Mouse (Mus musculus): Measurements from ENCODE around the gene Cog8. TPM values are rescaled to one million over a fixed set of nuclear protein-coding genes. Genes with fewer than 3 reads are reported as not detected.

Gene Cog8
- 37.9 and 38.7 TPM in 2 replicates for polyA plus RNA-seq (2014; fragmentation: Nextera tagmentation; extraction: Ambion mirVana)

DNA sequence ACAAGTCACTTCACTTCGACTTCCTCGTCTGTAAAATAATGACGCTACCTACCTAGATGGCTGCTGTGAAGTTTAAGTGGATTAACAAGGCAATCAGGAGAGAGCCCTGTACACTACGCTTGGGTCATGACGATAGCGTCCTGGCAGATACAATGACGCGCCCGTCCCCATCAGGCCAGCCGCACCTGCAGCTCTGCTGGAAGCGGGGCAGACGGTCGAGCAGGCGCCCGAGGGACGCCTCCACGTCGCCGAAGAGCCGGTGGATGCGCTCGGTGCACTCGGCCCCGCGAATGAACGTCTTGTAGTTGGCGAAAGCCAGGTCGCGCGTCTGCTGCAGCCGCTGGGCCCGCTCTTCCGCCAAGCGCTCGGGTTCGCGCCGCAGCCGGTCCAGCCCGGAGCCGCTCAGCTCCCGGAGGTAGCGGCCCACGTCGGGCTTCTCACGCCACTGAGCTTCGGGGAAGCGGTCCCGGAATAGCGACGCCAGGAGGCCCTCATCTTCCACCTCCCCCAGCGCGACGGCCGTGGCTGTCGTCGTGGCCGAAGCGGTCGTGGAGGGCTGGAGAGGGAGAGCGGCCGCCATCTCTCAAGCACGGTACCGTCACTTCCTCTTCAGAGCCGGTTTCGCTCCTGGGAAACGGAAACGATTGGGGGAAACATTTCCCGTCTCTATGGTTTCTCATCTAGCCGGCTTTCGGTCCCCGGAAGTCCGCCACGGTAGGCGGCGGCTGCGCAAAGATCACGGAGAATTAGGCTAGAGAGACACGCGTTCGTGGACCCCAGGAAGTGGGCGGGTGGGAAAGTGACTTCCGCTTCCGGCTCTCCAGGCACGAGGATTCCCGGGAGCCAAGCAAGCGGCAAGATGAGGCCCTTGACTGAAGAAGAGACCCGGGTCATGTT lies at the start of gene Cog8, which contains the start of gene Nip7:
Cog8 (minus strand) TSS at position 614 of the 897 bp plus-strand sequence.
Nip7 (plus strand) TSS at position 802 of the 897 bp plus-strand sequence.
- H3K4me2 ChIP-seq (ENCODE audit: low read length): peak within 1 kb of the TSS; percentile 96
- under 1% methylated on average over 88 of the region's 88 CpGs for WGBS
- peak; percentile 90 for ATAC-seq (replicated peaks; ENCODE audit: low FRiP score, low TSS enrichment, low read depth)
- peak within 1 kb of the TSS; percentile 90 for H3K4me3 ChIP-seq (ENCODE audit: low read depth, low read length)
- H3K27ac ChIP-seq (ENCODE audit: low read depth): peak within 1 kb of the TSS; percentile 62
- peaks cover 15% of the 10 kb centered on the region; the same call in 1 of the 2 replicates for H3K4me1 ChIP-seq (replicated peaks; ENCODE audit: control insufficient read depth, insufficient read depth, low read length)
- H3K9ac ChIP-seq (ENCODE audit: low read length): peak within 1 kb of the TSS; percentile 76
- H3K36me3 ChIP-seq (ENCODE audit: control insufficient read depth, insufficient read depth, low read length): peaks cover 56% of the 10 kb centered on the region
- H3K9me3 ChIP-seq (ENCODE audit: control insufficient read depth, low read length): no peaks in the 10 kb centered on the region
- H3K27me3 ChIP-seq (replicated peaks; ENCODE audit: control insufficient read depth, insufficient read depth, low read length): no peaks in the 10 kb centered on the region
- DNase-seq (ENCODE audit: low spot score): peak; percentile 95

DNA sequence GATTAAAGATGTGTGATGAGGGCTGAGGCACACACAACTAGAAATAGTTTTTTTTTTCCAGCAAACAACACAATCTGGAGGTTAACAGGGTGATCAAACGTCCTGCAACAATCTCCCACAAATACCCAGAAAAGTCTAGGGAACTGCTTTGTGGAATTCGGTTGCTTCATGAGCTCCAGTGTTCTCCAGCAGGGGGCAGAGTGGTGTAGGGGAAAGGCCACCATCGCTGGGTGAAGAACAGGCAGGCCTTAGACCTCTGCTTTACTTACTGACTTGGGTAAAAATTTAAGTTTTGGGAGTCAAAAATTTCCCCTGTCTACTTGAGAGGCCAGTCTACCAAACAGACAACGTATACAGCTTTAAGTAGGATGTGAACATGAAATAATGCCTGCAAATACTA lies 48.1 kb upstream of the Cog8 start:
- Histone ChIP-seq H3K9ac (ENCODE audit: low read length) (no peak overlapping the region), H3K27ac (ENCODE audit: low read depth) (no peak overlapping the region), H3K36me3 (ENCODE audit: control insufficient read depth, insufficient read depth, low read length) (no peaks in the 10 kb centered on the region), H3K4me2 (ENCODE audit: low read length) (no peak overlapping the region), H3K4me3 (ENCODE audit: low read depth, low read length) (no peak overlapping the region), H3K4me1 (replicated peaks; ENCODE audit: control insufficient read depth, insufficient read depth, low read length) (no peaks in the 10 kb centered on the region), H3K9me3 (ENCODE audit: control insufficient read depth, low read length) (no peaks in the 10 kb centered on the region), H3K27me3 (replicated peaks; ENCODE audit: control insufficient read depth, insufficient read depth, low read length) (no peaks in the 10 kb centered on the region)
- ATAC-seq (replicated peaks; ENCODE audit: low FRiP score, low TSS enrichment, low read depth) (no peak), DNase-seq (ENCODE audit: low spot score) (peak; percentile 93)
- 13% methylated on average over 4 of the region's 4 CpGs for WGBS

GRCm38 (mm10) chr8:107100635-107101034 lies 44.1 kb upstream of the Cog8 start:
- Histone ChIP-seq H3K9me3 (ENCODE audit: control insufficient read depth, low read length) (no peaks in the 10 kb centered on the region), H3K4me1 (replicated peaks; ENCODE audit: control insufficient read depth, insufficient read depth, low read length) (no peaks in the 10 kb centered on the region), H3K9ac (ENCODE audit: low read length) (no peak overlapping the region), H3K27ac (ENCODE audit: low read depth) (no peak overlapping the region), H3K27me3 (replicated peaks; ENCODE audit: control insufficient read depth, insufficient read depth, low read length) (no peaks in the 10 kb centered on the region), H3K36me3 (ENCODE audit: control insufficient read depth, insufficient read depth, low read length) (no peaks in the 10 kb centered on the region), H3K4me2 (ENCODE audit: low read length) (no peak overlapping the region), H3K4me3 (ENCODE audit: low read depth, low read length) (no peak overlapping the region)
- DNase-seq (ENCODE audit: low spot score) (no peak), ATAC-seq (replicated peaks; ENCODE audit: low FRiP score, low TSS enrichment, low read depth) (no peak)
- 75% methylated on average over 2 of the region's 2 CpGs for WGBS

DNA sequence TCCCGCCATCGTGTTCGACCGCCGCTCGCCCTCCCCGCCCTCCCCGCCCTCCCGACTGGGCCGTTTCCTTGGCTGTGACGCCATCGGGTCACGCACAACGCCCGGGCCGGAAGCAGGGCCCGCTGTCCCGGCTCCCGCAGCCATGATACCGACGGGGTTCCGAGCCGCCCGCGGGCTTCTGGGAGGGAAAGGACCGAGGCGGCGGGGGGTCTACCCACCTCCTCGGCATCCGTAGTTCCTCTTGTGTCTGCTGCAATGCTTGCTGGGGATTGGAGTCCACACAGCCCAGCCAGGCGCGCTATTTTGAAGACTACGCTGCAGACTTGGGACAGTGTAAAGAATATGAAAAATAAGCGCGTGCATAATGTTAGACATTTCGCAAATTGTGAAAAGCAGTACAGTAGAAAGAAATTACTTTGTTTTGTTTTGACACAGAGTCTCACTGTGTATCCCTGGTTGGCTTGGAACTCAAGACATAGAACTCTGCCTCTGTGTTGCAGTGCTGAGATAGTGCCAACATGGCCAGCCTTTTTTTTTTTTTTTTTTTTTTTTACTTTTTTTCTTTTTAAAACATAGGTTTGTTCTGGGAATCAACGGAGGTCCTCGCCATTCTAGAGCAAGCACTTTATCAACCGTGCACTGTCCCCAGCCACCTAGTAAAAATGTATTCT lies 40.0 kb upstream of the Cog8 start, which contains the start of gene Terf2:
Terf2 (minus strand) TSS at position 182 of the 671 bp plus-strand sequence.
- WGBS: 3% methylated on average over 34 of the region's 39 CpGs

GRCm38 (mm10) chr8:107095717-107096365 lies 39.4 kb upstream of the Cog8 start:
- no peaks in the 10 kb centered on the region for H3K9me3 ChIP-seq (ENCODE audit: control insufficient read depth, low read length)
- no peaks in the 10 kb centered on the region for H3K27me3 ChIP-seq (replicated peaks; ENCODE audit: control insufficient read depth, insufficient read depth, low read length)
- H3K4me3 ChIP-seq (ENCODE audit: low read depth, low read length): peak overlapping the region; percentile 87
- peak overlapping the region; percentile 77 for H3K4me2 ChIP-seq (ENCODE audit: low read length)
- WGBS: under 1% methylated on average over 52 of the region's 53 CpGs
- DNase-seq (ENCODE audit: low spot score) (no peak), ATAC-seq (replicated peaks; ENCODE audit: low FRiP score, low TSS enrichment, low read depth) (peak; percentile 78)
- peak overlapping the region; percentile 89 for H3K9ac ChIP-seq (ENCODE audit: low read length)
- peaks cover 37% of the 10 kb centered on the region for H3K36me3 ChIP-seq (ENCODE audit: control insufficient read depth, insufficient read depth, low read length)
- peaks cover 14% of the 10 kb centered on the region for H3K4me1 ChIP-seq (replicated peaks; ENCODE audit: control insufficient read depth, insufficient read depth, low read length)
- H3K27ac ChIP-seq (ENCODE audit: low read depth): peak overlapping the region; percentile 90

More for the DNA sequence above, 40.0 kb upstream of the Cog8 start, which contains the start of gene Terf2:
- DNase-seq (ENCODE audit: low spot score) (peak; percentile 96), ATAC-seq (replicated peaks; ENCODE audit: low FRiP score, low TSS enrichment, low read depth) (peak; percentile 95)
- H3K4me2 ChIP-seq (ENCODE audit: low read length): peak within 1 kb of the TSS; percentile 77
- peak within 1 kb of the TSS; percentile 90 for H3K27ac ChIP-seq (ENCODE audit: low read depth)
- peaks cover 30% of the 10 kb centered on the region for H3K36me3 ChIP-seq (ENCODE audit: control insufficient read depth, insufficient read depth, low read length)
- no peaks in the 10 kb centered on the region for H3K9me3 ChIP-seq (ENCODE audit: control insufficient read depth, low read length)
- peak within 1 kb of the TSS; percentile 87 for H3K4me3 ChIP-seq (ENCODE audit: low read depth, low read length)
- peak within 1 kb of the TSS; percentile 89 for H3K9ac ChIP-seq (ENCODE audit: low read length)
- no peaks in the 10 kb centered on the region for H3K27me3 ChIP-seq (replicated peaks; ENCODE audit: control insufficient read depth, insufficient read depth, low read length)
- H3K4me1 ChIP-seq (replicated peaks; ENCODE audit: control insufficient read depth, insufficient read depth, low read length): peaks cover 14% of the 10 kb centered on the region

DNA sequence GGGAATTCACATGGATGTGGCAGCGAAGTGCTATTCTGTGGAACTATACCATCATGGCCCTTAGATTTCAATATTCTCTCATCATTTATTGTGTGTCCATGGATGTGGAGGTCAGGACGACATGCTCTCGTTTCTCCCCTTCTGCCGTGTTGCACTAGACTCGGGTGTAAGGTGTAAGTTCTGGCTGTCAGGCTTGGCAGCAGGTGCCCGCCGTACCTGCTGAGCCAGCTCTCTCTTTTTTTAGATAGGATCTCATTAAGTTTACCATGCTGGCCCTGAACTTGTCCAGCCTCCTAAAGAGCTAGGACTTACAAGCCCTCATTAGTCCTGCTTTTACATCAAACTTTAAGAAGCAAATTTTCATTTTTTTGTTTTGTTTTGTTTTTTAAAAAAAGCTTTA lies 34.0 kb upstream of the Cog8 start:
- Histone ChIP-seq H3K4me1 (replicated peaks; ENCODE audit: control insufficient read depth, insufficient read depth, low read length) (peaks cover 14% of the 10 kb centered on the region), H3K9ac (ENCODE audit: low read length) (no peak overlapping the region), H3K27me3 (replicated peaks; ENCODE audit: control insufficient read depth, insufficient read depth, low read length) (no peaks in the 10 kb centered on the region), H3K36me3 (ENCODE audit: control insufficient read depth, insufficient read depth, low read length) (peaks cover 71% of the 10 kb centered on the region), H3K27ac (ENCODE audit: low read depth) (no peak overlapping the region), H3K4me3 (ENCODE audit: low read depth, low read length) (no peak overlapping the region), H3K4me2 (ENCODE audit: low read length) (no peak overlapping the region), H3K9me3 (ENCODE audit: control insufficient read depth, low read length) (no peaks in the 10 kb centered on the region)
- DNase-seq (ENCODE audit: low spot score) (no peak), ATAC-seq (replicated peaks; ENCODE audit: low FRiP score, low TSS enrichment, low read depth) (no peak)
- 95% methylated on average over 7 of the region's 7 CpGs for WGBS

DNA sequence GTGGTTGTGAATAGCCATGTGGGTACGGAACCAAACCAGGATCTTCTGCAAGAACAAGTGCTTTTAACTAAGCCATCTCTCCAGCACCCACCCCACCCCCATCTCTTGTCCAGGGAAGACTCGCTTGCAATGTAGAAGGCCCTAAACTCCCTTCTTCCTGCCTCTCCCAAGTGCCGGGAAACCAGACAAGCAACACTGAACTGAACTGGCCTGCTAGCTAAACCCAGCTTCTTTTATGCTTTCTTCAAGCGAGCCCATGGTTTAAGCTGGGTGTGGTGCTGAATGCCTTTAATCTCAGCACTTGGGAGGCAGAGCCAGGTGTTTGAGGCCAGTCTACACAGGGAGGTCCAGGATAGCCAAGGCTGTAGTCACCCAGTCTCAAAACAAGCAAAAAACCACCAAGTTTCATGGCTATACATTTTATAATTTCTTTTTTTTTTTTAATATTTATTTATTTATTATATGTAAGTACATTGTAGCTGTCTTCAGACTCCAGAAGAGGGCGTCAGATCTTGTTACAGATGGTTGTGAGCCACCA lies 32.1 kb upstream of the Cog8 start:
- no peak for ATAC-seq (replicated peaks; ENCODE audit: low FRiP score, low TSS enrichment, low read depth)
- 94% methylated on average over 5 of the region's 5 CpGs for WGBS
- H3K27ac ChIP-seq (ENCODE audit: low read depth): no peak overlapping the region
- no peak overlapping the region for H3K4me2 ChIP-seq (ENCODE audit: low read length)
- H3K9me3 ChIP-seq (ENCODE audit: control insufficient read depth, low read length): no peaks in the 10 kb centered on the region
- H3K4me3 ChIP-seq (ENCODE audit: low read depth, low read length): no peak overlapping the region
- H3K27me3 ChIP-seq (replicated peaks; ENCODE audit: control insufficient read depth, insufficient read depth, low read length): no peaks in the 10 kb centered on the region
- DNase-seq (ENCODE audit: low spot score): no peak
- no peaks in the 10 kb centered on the region for H3K4me1 ChIP-seq (replicated peaks; ENCODE audit: control insufficient read depth, insufficient read depth, low read length)
- peaks cover 72% of the 10 kb centered on the region for H3K36me3 ChIP-seq (ENCODE audit: control insufficient read depth, insufficient read depth, low read length)
- no peak overlapping the region for H3K9ac ChIP-seq (ENCODE audit: low read length)

DNA sequence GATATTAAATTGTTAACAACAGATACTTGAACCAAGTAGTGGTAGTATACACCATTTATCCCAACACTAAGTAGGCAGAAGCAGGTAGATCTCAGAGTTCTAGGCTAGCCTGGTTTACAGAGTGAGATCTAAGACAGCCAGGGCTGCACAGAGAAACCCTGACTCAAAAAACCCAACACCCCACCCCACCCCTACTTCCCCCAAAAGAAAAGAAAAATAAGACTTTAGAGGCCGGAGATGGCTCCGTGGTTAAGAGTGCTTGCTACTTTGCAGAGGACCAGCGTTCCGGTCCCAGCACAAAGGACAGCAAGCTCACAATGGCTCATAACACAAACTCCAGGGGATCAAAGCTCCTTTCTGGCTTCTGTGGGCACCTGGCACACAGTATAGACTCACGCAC lies 29.5 kb upstream of the Cog8 start:
- H3K36me3 ChIP-seq (ENCODE audit: control insufficient read depth, insufficient read depth, low read length): peaks cover 73% of the 10 kb centered on the region
- 98% methylated on average over 5 of the region's 5 CpGs for WGBS
- no peak for ATAC-seq (replicated peaks; ENCODE audit: low FRiP score, low TSS enrichment, low read depth)

More for the DNA sequence above, 29.5 kb upstream of the Cog8 start:
- no peaks in the 10 kb centered on the region for H3K27me3 ChIP-seq (replicated peaks; ENCODE audit: control insufficient read depth, insufficient read depth, low read length)
- no peaks in the 10 kb centered on the region for H3K9me3 ChIP-seq (ENCODE audit: control insufficient read depth, low read length)
- no peak for DNase-seq (ENCODE audit: low spot score)
- no peak overlapping the region for H3K4me2 ChIP-seq (ENCODE audit: low read length)
- H3K27ac ChIP-seq (ENCODE audit: low read depth): no peak overlapping the region
- H3K4me1 ChIP-seq (replicated peaks; ENCODE audit: control insufficient read depth, insufficient read depth, low read length): no peaks in the 10 kb centered on the region
- H3K9ac ChIP-seq (ENCODE audit: low read length): no peak overlapping the region
- H3K4me3 ChIP-seq (ENCODE audit: low read depth, low read length): no peak overlapping the region
